Mouse (Mus musculus) lung, postnatal 0 days (tissue): ENCODE measurements around the gene Cfi. TPM values are rescaled to one million over a fixed set of nuclear protein-coding genes. Genes with fewer than 3 reads are reported as not detected.

ENCODE experiments used
- ATAC-seq: fragments of 200-750 bp; cut with Nextera tagmentation; 2 replicates; pipeline ENCODE4 v1.8.0; 2017; ENCODE audit warnings: moderate library complexity
- DNase-seq: peaks from one replicate; pipeline ENCODE4 v3.0.0-alpha.2; 2016; ENCODE audit warnings: low spot score
- H3K27ac ChIP-seq: fragments of 300-500 bp; sonication (generic); 2 replicates; pipeline ENCODE4 v1.5.1; 2014; ENCODE audit warnings: antibody characterized with exemption, mild to moderate bottlenecking, low read length, mixed read lengths
- H3K27me3 ChIP-seq: fragments of 300-500 bp; sonication (generic); replicated peaks from 2 replicates; pipeline ENCODE4 v1.6.1; 2014; ENCODE audit warnings: low read length, mixed read lengths; ENCODE audit not compliant: insufficient read depth
- H3K36me3 ChIP-seq: fragments of 300-500 bp; sonication (generic); 2 replicates; pipeline ENCODE4 v1.6.1; 2014; ENCODE audit warnings: low read length, mixed read lengths; ENCODE audit not compliant: insufficient read depth
- H3K4me1 ChIP-seq: fragments of 300-500 bp; sonication (generic); 2 replicates; pipeline ENCODE4 v1.6.1; 2014; ENCODE audit warnings: antibody characterized with exemption, low read depth, low read length, mixed read lengths; ENCODE audit not compliant: insufficient read depth
- H3K4me2 ChIP-seq: fragments of 300-500 bp; sonication (generic); replicated peaks from 2 replicates; pipeline ENCODE4 v1.6.1; 2014; ENCODE audit warnings: low read depth, mild to moderate bottlenecking, low read length, moderate library complexity, mixed read lengths
- H3K4me3 ChIP-seq: fragments of 300-500 bp; sonication (generic); 2 replicates; pipeline ENCODE4 v1.5.1; 2014; ENCODE audit warnings: low read depth, low read length
- H3K9ac ChIP-seq: fragments of 300-500 bp; sonication (generic); replicated peaks from 2 replicates; pipeline ENCODE4 v1.6.1; 2014; ENCODE audit warnings: low read depth, mild to moderate bottlenecking
- H3K9me3 ChIP-seq: fragments of 300-500 bp; sonication (generic); 2 replicates; pipeline ENCODE4 v1.6.1; 2016; ENCODE audit warnings: low read length, mixed read lengths
- CTCF ChIP-seq: IDR thresholded peaks from 2 replicates; pipeline ENCODE4 v1.5.1; 2016; ENCODE audit warnings: antibody characterized with exemption, mild to moderate bottlenecking
- EP300 ChIP-seq: IDR thresholded peaks from 2 replicates; pipeline ENCODE4 v1.6.1; 2016; ENCODE audit warnings: antibody characterized with exemption, mild to moderate bottlenecking, control low read depth
- WGBS: fragments of 180-500 bp; shearing (Covaris S2); extraction: QIAGEN DNeasy Blood & Tissue Kit; methylation state at CpG from one replicate; pipeline ENCODE4 v1.1.7; 2014; 5-methylcytosine and 5-hydroxymethylcytosine counted together
- polyA plus RNA-seq: library from polyadenylated mRNA; unstranded; fragments of >200 nt; fragmentation: Nextera tagmentation; extraction: Ambion mirVana; gene quantifications from 2 replicates; pipeline ENCODE4 v1.2.1, GENCODE M21; 2015

Cfi gene
- polyA plus RNA-seq, 1 experiment from 2014 or later: 1.3 TPM

- Histone ChIP-seq H3K27ac (no peak overlapping the region), H3K27me3 (no peaks in the 10 kb centered on the region), H3K36me3 (no peaks in the 10 kb centered on the region), H3K9ac (no peak overlapping the region), H3K4me2 (no peak overlapping the region), H3K9me3 (no peaks in the 10 kb centered on the region), H3K4me3 (no peak overlapping the region), H3K4me1 (no peaks in the 10 kb centered on the region)
- no peak for TF ChIP-seq CTCF
- TF ChIP-seq EP300: no peak
- ATAC-seq (no peak), DNase-seq (no peak)
- 73% methylated on average over 2 of the region's 2 CpGs for WGBS
Measured at GRCm38 (mm10) chr3:129845868-129846267, 10.2 kb downstream of the Cfi start.

DNA sequence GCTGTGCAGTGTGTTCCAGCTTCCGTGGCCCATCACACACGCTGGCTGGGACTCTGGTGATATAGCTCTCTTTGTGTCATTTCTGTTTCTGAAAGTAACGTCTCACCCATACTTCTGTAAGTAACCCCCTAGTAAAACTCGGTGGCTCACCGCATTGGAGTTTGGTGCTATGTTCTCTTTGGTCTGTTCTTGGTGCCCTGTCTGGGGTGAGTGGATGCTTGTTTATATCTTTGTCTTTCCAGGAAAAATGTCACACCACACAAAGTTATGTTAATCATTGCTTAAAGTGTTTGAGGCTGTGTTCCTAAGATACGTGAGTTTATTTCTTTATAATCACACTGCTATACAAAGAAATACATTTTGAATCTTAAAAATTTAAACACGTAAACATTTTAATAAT lies 11.2 kb downstream of the Cfi start:
- H3K4me3 ChIP-seq: no peak overlapping the region
- no peaks in the 10 kb centered on the region for H3K36me3 ChIP-seq
- H3K27me3 ChIP-seq: no peaks in the 10 kb centered on the region
- WGBS: 71% methylated on average over 7 of the region's 7 CpGs
- no peak for ATAC-seq
- no peak overlapping the region for H3K9ac ChIP-seq
- DNase-seq: no peak
- TF ChIP-seq EP300 (no peak), CTCF (no peak)
- H3K4me2 ChIP-seq: no peak overlapping the region
- no peaks in the 10 kb centered on the region for H3K9me3 ChIP-seq
- H3K27ac ChIP-seq: no peak overlapping the region
- no peaks in the 10 kb centered on the region for H3K4me1 ChIP-seq

DNA sequence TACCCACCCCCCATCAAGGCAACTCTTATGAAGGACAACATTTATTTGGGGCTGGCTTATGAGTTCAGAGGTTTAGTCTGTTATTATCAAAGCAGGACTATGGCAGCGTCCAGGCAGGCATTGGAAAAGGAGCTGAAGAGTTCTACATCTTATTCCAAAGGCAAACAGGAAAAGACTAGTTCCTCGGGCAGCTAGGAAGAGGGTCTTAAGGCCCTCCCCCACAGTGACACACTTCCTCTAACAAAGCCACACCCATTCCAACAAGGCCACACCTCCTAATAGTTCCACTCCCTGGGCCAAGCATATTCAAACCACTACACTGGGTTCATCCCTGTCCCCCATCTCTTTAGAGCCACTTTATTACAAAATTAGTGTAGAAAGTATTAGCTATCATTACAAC lies 26.9 kb downstream of the Cfi start:
- no peak for TF ChIP-seq CTCF
- no peak for TF ChIP-seq EP300
- Histone ChIP-seq H3K36me3 (no peaks in the 10 kb centered on the region), H3K9ac (no peak overlapping the region), H3K27me3 (no peaks in the 10 kb centered on the region), H3K27ac (no peak overlapping the region), H3K4me1 (no peaks in the 10 kb centered on the region), H3K9me3 (no peaks in the 10 kb centered on the region), H3K4me3 (no peak overlapping the region), H3K4me2 (no peak overlapping the region)
- DNase-seq (no peak), ATAC-seq (no peak)
- 63% methylated on average over 2 of the region's 2 CpGs for WGBS

DNA sequence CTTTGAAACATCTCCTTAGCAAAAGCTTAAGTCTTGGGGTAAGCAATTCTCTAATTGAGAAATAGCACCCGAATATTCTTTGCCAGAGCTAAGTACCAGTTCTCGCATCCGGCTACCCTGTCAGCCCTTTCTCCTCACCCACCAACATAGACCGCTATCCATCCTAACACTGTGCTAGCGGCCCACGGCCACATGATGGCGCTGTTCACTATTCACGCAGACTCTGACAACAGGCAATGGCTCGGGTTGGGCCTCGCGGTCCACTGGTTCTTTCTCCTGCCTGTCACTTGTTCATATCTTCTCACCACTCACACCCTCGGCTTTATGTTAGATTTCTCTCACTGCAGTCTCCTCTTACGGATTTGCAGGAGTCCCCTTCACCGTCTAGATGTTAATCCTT lies 28.0 kb downstream of the Cfi start:
- 54% methylated on average over 14 of the region's 14 CpGs for WGBS
- ATAC-seq: 0 out of 2 replicates have a peak, but pooled peaks have one; percentile 37

GRCm38 (mm10) chr3:129877327-129877726 lies 41.6 kb downstream of the Cfi start:
- no peak overlapping the region for H3K4me3 ChIP-seq

More for the DNA sequence above, 28.0 kb downstream of the Cfi start:
- no peaks in the 10 kb centered on the region for H3K27me3 ChIP-seq
- no peaks in the 10 kb centered on the region for H3K36me3 ChIP-seq
- no peak overlapping the region for H3K9ac ChIP-seq
- no peak overlapping the region for H3K4me3 ChIP-seq
- H3K27ac ChIP-seq: no peak overlapping the region
- no peaks in the 10 kb centered on the region for H3K9me3 ChIP-seq
- TF ChIP-seq CTCF: peak; percentile 85
- TF ChIP-seq EP300: no peak
- H3K4me2 ChIP-seq: no peak overlapping the region
- DNase-seq: peak; percentile 30
- H3K4me1 ChIP-seq: no peaks in the 10 kb centered on the region

DNA sequence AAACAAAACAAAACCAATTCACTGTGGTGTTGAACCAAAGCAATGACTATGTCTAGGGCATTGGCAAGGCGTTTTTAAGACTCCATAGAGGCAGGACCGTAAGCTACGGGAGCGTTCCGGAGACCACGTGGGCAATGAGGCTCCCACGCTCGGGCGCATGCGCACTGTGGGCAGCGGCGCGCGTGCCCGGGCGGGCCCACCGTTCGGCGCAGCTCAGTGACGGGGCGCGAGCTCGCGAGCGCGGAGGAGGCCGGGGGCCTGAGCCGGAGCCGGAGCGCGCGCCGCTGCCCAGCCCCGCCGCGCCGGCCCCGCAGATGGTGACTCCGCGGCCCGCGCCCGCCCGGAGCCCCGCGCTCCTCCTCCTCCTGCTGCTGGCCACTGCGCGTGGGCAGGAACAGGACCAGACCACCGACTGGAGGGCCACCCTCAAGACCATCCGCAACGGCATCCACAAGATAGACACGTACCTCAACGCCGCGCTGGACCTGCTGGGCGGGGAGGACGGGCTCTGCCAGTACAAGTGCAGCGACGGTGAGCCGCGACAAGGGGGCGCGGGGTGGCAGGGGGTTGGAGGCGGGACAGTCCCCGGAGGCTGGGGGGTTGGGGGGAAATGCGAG lies 42.8 kb downstream of the Cfi start, which contains the start of gene Pla2g12a:
Pla2g12a (plus strand) TSS at position 202 of the 617 bp plus-strand sequence.
- under 1% methylated on average over 55 of the region's 66 CpGs for WGBS
- peak; percentile 86 for ATAC-seq
- peak; percentile 93 for DNase-seq
- Histone ChIP-seq H3K27me3 (no peaks in the 10 kb centered on the region), H3K9me3 (no peaks in the 10 kb centered on the region), H3K4me3 (peak within 1 kb of the TSS; percentile 65), H3K4me2 (peak within 1 kb of the TSS; percentile 90), H3K4me1 (peaks cover 5% of the 10 kb centered on the region; the same call in 1 of the 2 replicates), H3K9ac (peak within 1 kb of the TSS; percentile 59), H3K36me3 (no peaks in the 10 kb centered on the region), H3K27ac (peak within 1 kb of the TSS; percentile 77)
- peak; percentile 42 for TF ChIP-seq CTCF
- TF ChIP-seq EP300: no peak

More at GRCm38 (mm10) chr3:129877327-129877726, 41.6 kb downstream of the Cfi start:
- DNase-seq: peak; percentile 29
- no peak overlapping the region for H3K9ac ChIP-seq
- no peaks in the 10 kb centered on the region for H3K36me3 ChIP-seq
- H3K4me1 ChIP-seq: peaks cover 5% of the 10 kb centered on the region; the same call in 1 of the 2 replicates
- TF ChIP-seq CTCF (no peak), EP300 (no peak)
- no peaks in the 10 kb centered on the region for H3K27me3 ChIP-seq
- 81% methylated on average over 10 of the region's 10 CpGs for WGBS
- no peaks in the 10 kb centered on the region for H3K9me3 ChIP-seq
- no peak overlapping the region for H3K4me2 ChIP-seq
- H3K27ac ChIP-seq: no peak overlapping the region
- no peak for ATAC-seq
